Mouse (Mus musculus): ENCODE data around the gene Ston1. TPM values are rescaled to one million over a fixed set of nuclear protein-coding genes. Genes with fewer than 3 reads are reported as not detected.

Ston1 gene
- total RNA-seq, 2 experiments from 2014 or later, result 17.4 to 20.3 TPM

DNA sequence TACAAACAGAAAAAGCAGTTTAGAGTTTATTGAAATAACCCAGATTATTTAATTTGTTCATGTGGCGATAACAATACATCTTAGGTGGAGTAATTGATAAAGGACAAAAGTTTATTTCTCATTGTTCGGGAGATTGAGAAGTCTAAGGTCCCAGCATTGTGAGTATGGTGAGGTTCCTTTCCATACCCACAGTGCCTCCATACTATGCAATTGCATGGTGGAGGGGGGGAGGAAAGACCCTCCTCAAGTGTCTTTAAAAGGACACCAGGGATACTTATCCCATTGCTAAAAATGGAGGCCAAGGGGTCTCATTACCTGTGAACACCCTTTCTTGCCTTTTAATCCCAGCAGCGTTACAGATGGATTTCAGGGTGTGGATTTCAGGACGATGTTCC is 55.9 kb downstream of the Ston1 start:
- intact Hi-C loops (cut with DNase I), result loop anchor here (5.0 kb wide), 1 partner anchor 1849 kb away; no protein-coding TSS in a partner anchor
- DNase-seq, result no peak

DNA sequence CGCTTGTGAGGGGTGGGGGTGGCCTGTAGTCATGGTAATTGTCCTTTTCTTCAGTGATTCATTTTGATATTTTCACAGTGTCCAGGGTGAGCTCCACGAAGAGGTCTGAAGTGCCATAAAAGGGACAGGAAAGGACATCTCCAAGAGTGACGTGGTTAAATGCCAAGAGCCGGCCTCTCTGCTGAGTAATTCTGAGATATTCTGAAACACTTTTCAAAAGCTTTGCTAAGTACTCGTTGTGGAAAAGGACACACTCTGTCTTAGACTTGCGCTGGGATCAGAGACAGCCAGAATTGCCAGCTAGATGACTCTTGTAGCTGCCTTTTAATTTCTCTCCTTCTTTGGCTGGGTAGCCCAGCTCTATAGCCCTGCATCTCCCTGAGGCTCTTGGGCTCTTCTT is 61.0 kb downstream of the Ston1 start:
- DNase-seq, result no peak
- intact Hi-C loops (cut with DNase I), result no loop called here

DNA sequence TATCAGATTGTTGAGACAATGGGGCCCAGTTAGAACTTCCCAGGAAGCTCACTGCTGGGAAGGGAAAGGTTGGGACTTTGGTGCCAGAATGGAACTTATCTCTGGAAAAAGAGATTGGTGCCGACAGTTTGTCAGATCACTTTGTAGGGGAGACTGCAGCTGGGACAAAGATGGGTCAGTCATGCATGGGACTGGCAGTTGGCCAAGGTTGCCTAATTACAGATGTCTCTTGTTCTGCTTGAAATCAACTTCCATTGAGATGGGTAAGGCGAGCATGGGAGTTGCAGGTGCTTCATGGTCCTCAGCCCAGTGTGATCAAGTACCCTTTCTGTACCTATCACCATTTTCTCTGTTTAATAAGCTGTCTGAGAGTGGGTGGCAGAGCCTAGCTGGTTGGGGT is 68.6 kb downstream of the Ston1 start:
- no peak for DNase-seq
- intact Hi-C loops (cut with DNase I), result no loop called here

DNA sequence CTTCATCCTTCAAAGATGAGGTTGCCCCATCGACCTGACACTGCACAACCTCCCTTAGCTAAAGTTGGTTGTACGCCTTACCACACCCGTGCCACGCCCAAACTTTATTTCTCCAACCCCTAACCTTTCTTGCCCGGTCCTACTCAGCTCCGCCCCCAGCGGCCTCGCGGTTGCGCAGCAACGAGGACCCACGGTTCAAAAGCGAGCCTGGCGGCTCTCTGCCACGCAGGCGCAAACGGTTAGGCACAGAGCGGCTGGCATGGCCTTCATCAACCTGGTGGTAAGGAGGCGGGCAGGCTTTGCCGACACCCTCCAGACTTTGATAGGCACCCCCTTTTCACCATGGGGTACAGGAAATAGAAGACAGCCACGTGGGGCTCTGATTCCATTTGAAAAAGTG is 71.0 kb downstream of the Ston1 start, which contains the start of gene Gtf2a1l:
TSS of gene Gtf2a1l (plus strand) at position 209 of the 400 bp plus-strand sequence.
- no peak for DNase-seq

DNA sequence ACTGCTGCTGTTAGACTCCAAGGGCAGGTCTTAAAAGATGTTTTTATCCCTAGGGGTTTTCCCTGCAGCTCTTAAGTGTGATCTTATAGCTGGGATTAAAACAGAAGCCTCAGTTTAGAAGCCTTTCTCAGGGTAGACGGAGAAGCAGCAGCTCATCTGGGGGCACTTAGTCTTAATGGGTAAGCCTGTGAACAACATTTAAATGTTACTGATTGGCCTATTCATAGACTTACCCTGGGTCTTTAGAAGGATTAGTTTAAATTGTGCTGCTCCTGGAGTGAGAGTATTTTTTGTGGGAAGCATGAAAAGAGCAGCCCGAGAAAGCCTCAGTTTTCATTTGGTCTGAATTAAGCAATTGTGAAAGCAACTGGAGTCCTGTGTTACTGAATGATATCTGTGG is 72.4 kb downstream of the Ston1 start:
- intact Hi-C loops (cut with DNase I), result no loop called here
- no peak for DNase-seq

More for the DNA sequence above, 71.0 kb downstream of the Ston1 start, which contains the start of gene Gtf2a1l:
- intact Hi-C loops (cut with DNase I), result no loop called here

DNA sequence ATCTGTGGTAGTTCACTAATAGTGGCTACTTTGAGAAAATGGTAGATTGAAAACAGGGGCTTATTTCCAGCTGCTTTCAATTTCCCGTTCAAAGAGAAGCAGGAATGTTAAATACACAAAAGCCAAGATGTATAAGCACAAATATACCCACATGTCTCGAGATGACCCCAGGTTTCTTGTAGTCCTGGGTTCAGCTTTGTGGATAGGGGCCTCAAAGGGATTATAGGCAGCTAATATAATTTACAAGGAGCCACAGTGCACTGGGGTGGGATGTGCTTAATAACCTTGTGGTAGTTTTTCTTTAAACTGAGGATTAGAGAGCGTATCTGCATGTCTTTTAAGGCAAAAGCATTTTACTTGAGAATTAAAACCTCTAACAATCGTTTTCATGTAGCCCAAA is 73.3 kb downstream of the Ston1 start:
- intact Hi-C loops (cut with DNase I), result no loop called here

DNA sequence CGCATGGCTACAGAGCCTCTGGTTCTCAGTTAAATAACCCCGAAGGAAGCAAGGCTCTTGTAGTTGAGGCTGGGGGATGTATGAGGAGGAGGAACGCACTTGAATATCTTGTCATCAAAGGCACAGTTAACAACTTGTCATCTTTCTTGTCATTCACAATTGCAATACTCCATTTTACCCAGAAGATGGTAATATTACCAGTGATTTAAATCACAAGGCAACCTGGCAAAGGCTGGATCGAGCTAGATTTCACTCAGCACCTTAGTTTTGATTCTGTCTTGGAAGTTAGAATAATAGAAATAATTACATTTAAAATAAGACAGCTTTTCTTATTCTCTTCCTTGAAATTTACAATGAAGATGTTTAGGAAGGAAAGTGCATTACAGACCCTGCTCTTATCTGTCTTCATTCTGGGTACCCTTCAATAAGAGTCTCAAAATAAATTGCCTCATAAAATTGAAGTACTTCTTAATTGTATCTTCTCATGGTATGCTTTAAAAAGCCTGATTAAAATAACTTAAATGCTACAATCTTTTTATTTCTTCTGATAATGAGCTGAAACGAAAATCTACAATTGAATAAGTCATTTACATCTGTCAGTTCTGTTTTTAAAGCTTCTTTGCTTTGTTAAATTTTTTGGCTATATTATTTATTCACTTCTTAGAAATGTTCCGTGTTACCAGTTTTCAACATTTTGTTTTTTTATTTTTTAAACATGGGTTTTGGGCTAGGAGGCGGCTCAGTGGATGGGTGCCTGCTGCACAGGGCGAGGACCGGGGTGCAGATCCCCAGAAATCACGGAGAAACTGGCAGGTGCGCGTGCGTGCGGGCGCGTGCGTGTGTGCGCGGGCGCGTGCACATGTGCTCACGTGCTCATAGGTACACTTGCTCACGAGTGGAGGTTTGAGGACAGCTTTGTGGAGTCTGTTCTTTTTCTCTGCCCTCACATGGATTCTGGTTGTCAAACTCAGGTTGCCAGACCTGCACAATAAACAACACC is 78.1 kb downstream of the Ston1 start:
- intact Hi-C loops (cut with DNase I), result no loop called here

More for the DNA sequence above, 73.3 kb downstream of the Ston1 start:
- DNase-seq, result no peak

DNA sequence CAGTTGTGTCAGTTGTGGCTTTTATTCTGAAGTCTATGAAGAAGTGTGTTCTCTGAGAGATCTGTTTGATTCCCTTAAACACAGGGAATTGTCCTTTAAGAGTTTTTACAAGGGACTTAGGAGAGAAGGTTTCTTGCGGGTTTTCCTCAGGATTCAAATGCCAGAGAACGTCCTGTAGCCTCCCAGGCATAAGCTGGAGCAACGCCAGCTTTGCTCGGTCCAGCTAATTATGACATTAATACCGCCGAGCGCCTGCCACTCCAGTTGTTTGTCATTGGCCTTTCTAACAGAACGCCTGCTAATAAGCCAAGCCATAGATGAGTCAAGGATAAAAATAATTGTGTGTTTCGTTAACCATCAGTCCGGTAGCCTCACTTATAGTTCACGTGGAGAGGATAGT is 90.7 kb downstream of the Ston1 start:
- DNase-seq, result no peak
- intact Hi-C loops (cut with DNase I), result no loop called here

More for the DNA sequence above, 78.1 kb downstream of the Ston1 start:
- DNase-seq, result no peak

DNA sequence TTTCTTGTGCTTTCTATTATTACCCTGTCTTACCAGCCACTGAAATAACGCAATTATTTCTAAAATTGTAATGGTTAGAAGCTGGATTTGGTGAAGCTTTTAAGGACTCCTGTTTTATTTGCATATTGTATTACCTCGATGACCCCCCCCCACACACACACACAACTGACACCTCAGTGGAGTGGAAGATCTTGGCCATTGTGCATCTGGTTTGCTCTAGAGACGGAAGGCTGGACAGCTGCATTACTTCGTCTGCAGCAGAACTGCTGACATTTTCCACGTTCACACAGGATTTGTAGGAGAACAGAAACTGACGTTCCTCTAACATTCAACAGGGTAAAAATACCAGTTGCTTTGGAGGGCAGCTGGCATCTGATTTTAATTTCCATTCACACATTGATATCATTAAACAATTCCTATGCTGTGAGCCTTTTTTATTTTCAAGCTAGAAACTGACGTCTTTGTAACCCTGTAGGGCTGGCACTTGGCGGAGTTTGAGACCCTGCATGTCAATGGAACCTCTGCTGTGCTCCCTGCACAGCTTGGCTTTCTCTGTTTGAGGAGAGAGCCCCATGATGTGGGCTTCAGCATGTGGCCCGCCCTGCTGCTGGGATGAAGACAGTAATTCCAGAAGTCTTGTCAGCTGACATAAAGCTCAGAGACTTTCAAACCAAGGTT is 99.3 kb downstream of the Ston1 start:
- no peak for DNase-seq
- intact Hi-C loops (cut with DNase I), result no loop called here

DNA sequence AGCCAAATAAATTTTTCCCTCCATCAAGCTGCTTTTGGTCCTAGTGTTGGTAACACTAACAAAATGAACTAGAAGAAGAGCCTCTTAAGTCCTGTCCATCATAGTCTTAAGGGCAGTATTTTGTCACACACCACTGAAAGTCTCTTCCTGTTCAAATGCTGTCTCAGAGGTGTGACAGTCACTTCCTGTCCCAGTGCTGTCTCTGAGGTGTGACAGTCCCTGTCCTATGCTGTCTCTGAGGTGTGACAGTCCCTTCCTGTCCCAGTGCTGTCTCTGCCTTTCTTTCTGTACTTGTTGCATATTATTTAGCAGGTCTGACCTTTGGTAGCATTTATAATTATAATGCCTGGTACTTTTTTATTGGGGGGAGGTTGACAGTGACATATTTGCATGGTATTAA is 103.4 kb downstream of the Ston1 start:
- no peak for DNase-seq
- intact Hi-C loops (cut with DNase I), result no loop called here

DNA sequence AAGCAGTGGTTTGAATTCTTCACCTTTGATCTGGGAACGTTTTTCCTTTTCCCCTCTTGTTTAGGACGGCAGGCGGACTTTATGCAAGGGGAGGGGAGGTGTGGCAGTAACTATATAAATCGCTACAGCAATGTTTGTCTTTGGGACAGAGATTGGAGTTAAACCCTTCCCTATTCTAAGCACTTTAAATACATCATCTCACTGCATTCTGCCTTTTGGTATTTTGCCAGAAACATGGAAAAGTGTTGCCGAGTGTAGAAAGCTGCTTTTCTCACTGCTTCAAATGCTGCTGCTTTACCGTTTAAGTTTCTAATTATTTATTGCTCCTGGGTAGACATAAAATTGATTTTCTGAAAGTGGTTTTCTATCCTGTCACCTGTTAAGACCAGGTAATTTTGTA is 104.9 kb downstream of the Ston1 start:
- DNase-seq, result no peak
- intact Hi-C loops (cut with DNase I), result no loop called here

DNA sequence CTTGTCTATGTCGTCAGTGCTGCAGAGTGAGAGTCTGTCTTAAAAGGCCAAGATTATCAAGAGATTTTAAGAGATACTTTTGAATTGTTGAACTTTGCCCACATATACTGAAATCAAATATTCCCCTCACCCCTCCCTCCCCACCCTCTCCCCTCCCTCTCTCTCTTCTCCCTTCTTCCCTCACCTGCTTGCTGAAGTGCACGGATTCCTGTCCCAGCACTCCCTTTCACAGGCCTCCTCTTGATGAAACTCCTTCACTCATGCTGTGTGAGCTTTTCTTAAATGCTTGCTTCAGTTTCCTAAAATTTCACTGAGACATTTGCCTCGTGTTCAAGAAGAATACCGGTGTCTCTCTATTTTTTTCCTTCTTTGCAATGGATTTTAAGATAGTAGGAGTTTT is 105.6 kb downstream of the Ston1 start:
- DNase-seq, result no peak
- intact Hi-C loops (cut with DNase I), result no loop called here

DNA sequence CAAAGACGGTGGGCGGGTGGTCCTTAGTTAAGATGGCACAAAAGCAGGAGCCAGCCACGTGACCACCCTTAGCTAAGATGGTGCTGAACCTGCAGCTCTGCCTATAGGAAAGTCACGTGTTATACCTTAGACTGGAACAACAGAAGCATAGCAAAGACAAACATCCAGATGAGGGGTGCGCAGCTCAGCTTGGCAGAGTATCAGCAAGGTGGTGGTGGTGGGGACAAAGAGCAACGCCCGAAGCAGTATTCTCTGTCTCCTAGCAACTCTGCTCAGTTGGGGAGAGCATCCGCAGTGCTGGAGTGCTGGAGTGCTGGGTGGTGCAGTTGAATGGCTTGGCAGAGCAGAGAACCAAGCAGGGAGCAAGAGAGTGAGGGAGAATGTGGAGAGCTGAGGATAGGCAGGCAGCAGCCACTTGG is 108.8 kb downstream of the Ston1 start:
- no peak for DNase-seq
- intact Hi-C loops (cut with DNase I), result no loop called here

Other genes with a start within 250 kb of the Ston1 start
- 1 to 10 TPM; 8.7 to 9.9 TPM for gene Foxn2, start 157.0 kb upstream of the Ston1 start, total RNA-seq (2021)
- 10 to 100 TPM in 1 of 2 experiments, 1 to 10 TPM in 1; 9.6 to 13.4 TPM for gene Ppp1r21, start 67.6 kb upstream of the Ston1 start, total RNA-seq (2021)
- not detected for gene Gtf2a1l, start 71.0 kb downstream of the Ston1 start, total RNA-seq (2021)
- under 1 TPM in 1 of 2 experiments, not detected in 1; 0.16 TPM for gene Lhcgr, start 194.3 kb downstream of the Ston1 start, total RNA-seq (2021)